Mouse (Mus musculus) MEL (cell line): ENCODE data around the gene Ucn2. TPM values are rescaled to one million over a fixed set of nuclear protein-coding genes. Genes with fewer than 3 reads are reported as not detected.

Source experiments
- DNase-seq: peaks from one replicate; pipeline ENCODE4 v3.0.0; 2011; ENCODE audit warnings: low read depth, low spot score
- H3K27ac ChIP-seq: 2 replicates; pipeline ENCODE4 v1.5.1; 2012; ENCODE audit warnings: low read depth, mild to moderate bottlenecking, control low read depth, low read length, moderate library complexity; ENCODE audit not compliant: control insufficient read depth
- H3K27me3 ChIP-seq, 2 experiments: fragments of 150-350 bp in 1 of 2; sonication (generic) in 1 of 2; 2 replicates each; pipeline ENCODE4 v1.6.1; 2012; ENCODE audit warnings: low read length in 2 of 2, mild to moderate bottlenecking in 2 of 2, improper control_type of control experiment in 1 of 2, moderate library complexity in 1 of 2; ENCODE audit not compliant: insufficient read depth in 2 of 2, control insufficient read depth in 1 of 2
- H3K36me3 ChIP-seq, 2 experiments: 2 replicates each; pipeline ENCODE4 v1.6.1; 2012 to 2014; ENCODE audit warnings: low read length in 2 of 2, improper control_type of control experiment in 1 of 2, inconsistent platforms in 1 of 2, mild to moderate bottlenecking in 1 of 2; ENCODE audit not compliant: insufficient read depth in 2 of 2, control insufficient read depth in 1 of 2
- H3K4me1 ChIP-seq, 2 experiments: fragments of 150-350 bp in 1 of 2; sonication (generic) in 1 of 2; 2 replicates each; pipeline ENCODE4 v1.6.1; 2012; ENCODE audit warnings: low read length in 2 of 2, improper control_type of control experiment in 1 of 2, mild to moderate bottlenecking in 1 of 2; ENCODE audit not compliant: insufficient read depth in 2 of 2, control insufficient read depth in 1 of 2
- H3K4me3 ChIP-seq, 2 experiments: fragments of 150-350 bp in 1 of 2; sonication (generic) in 1 of 2; 2 replicates each; pipeline ENCODE4 v1.5.1; 2012; ENCODE audit warnings: low read depth in 2 of 2, low read length in 2 of 2, mild to moderate bottlenecking in 2 of 2, moderate library complexity in 2 of 2, control low read depth in 1 of 2, improper control_type of control experiment in 1 of 2; ENCODE audit not compliant: control insufficient read depth in 1 of 2, insufficient read depth in 1 of 2
- H3K79me2 ChIP-seq: 2 replicates; pipeline ENCODE4 v1.6.1; 2012; ENCODE audit warnings: mild to moderate bottlenecking, low read length, moderate library complexity; ENCODE audit not compliant: control insufficient read depth, poor library complexity, insufficient read depth
- H3K9ac ChIP-seq: 2 replicates; pipeline ENCODE4 v1.6.1; 2012; ENCODE audit warnings: low read depth, mild to moderate bottlenecking, control low read depth, low read length, moderate library complexity; ENCODE audit not compliant: control insufficient read depth, poor library complexity, severe bottlenecking
- H3K9me3 ChIP-seq: fragments of 150-350 bp; sonication (generic); replicated peaks from 2 replicates; pipeline ENCODE4 v1.6.1; 2012; ENCODE audit warnings: mild to moderate bottlenecking, low read length, improper control_type of control experiment, moderate library complexity; ENCODE audit not compliant: insufficient read depth
- BHLHE40 ChIP-seq: IDR thresholded peaks from 2 replicates; pipeline ENCODE4 v1.6.1; 2012; ENCODE audit warnings: low read depth, mild to moderate bottlenecking, inconsistent platforms, low read length, improper control_type of control experiment, borderline replicate concordance
- CTCF ChIP-seq, 3 experiments: IDR thresholded peaks in 2 of 3; conservative IDR thresholded peaks in 1 of 3; 2 replicates each; pipeline ENCODE4 v1.5.1; 2011 to 2012; ENCODE audit warnings: low read length in 3 of 3, low read depth in 2 of 3, mild to moderate bottlenecking in 2 of 3, improper control_type of control experiment in 1 of 3, inconsistent platforms in 1 of 3, mixed read lengths in 1 of 3, moderate library complexity in 1 of 3; ENCODE audit not compliant: control insufficient read depth in 1 of 3, insufficient read depth in 1 of 3, poor library complexity in 1 of 3, severe bottlenecking in 1 of 3
- ETS1 ChIP-seq: IDR thresholded peaks from 2 replicates; pipeline ENCODE4 v1.6.1; 2012; ENCODE audit warnings: low read depth, mild to moderate bottlenecking, inconsistent platforms, low read length, improper control_type of control experiment, moderate library complexity
- GABPA ChIP-seq: IDR thresholded peaks from 2 replicates; pipeline ENCODE4 v1.6.1; 2012; ENCODE audit warnings: low read depth, mild to moderate bottlenecking, inconsistent platforms, low read length, improper control_type of control experiment, moderate library complexity
- HCFC1 ChIP-seq: IDR thresholded peaks from 2 replicates; pipeline ENCODE4 v1.6.1; 2012; ENCODE audit warnings: low read depth, mild to moderate bottlenecking, inconsistent platforms, low read length, improper control_type of control experiment, moderate library complexity
- MAFK ChIP-seq: IDR thresholded peaks from 2 replicates; pipeline ENCODE4 v1.6.1; 2011; ENCODE audit warnings: low read depth, mild to moderate bottlenecking, low read length, improper control_type of control experiment, borderline replicate concordance
- MAZ ChIP-seq: IDR thresholded peaks from 2 replicates; pipeline ENCODE4 v1.6.1; 2012; ENCODE audit warnings: low read depth, mild to moderate bottlenecking, inconsistent platforms, low read length, improper control_type of control experiment
- MEF2A ChIP-seq: IDR thresholded peaks from 2 replicates; pipeline ENCODE4 v1.6.1; 2014; ENCODE audit warnings: low read depth, mild to moderate bottlenecking, inconsistent platforms, low read length, improper control_type of control experiment; ENCODE audit not compliant: poor library complexity, insufficient replicate concordance, severe bottlenecking; ENCODE audit errors: extremely low read depth
- MYB ChIP-seq: IDR thresholded peaks from 2 replicates; pipeline ENCODE4 v1.6.1; 2011; ENCODE audit warnings: mild to moderate bottlenecking, low read depth, low read length, improper control_type of control experiment
- MYC ChIP-seq: IDR thresholded peaks from 2 replicates; pipeline ENCODE4 v1.6.1; 2011; ENCODE audit warnings: low read depth, mild to moderate bottlenecking, low read length, improper control_type of control experiment, moderate library complexity
- NELFE ChIP-seq: IDR thresholded peaks from 2 replicates; pipeline ENCODE4 v1.6.1; 2011; ENCODE audit warnings: low read depth, low read length, improper control_type of control experiment
- POLR2A ChIP-seq, 2 experiments: IDR thresholded peaks; 2 replicates each; pipeline ENCODE4 v1.6.1; 2011 to 2012; ENCODE audit warnings: low read length in 2 of 2, mild to moderate bottlenecking in 2 of 2, control low read depth in 1 of 2, improper control_type of control experiment in 1 of 2, low read depth in 1 of 2, moderate library complexity in 1 of 2; ENCODE audit not compliant: control insufficient read depth in 1 of 2, insufficient read depth in 1 of 2, poor library complexity in 1 of 2
- POLR2AphosphoS2 ChIP-seq: IDR thresholded peaks from 2 replicates; pipeline ENCODE4 v1.6.1; 2011; ENCODE audit warnings: low read length, improper control_type of control experiment
- RCOR1 ChIP-seq: IDR thresholded peaks from 2 replicates; pipeline ENCODE4 v1.6.1; 2012; ENCODE audit warnings: low read depth, mild to moderate bottlenecking, inconsistent platforms, low read length, improper control_type of control experiment
- SMC3 ChIP-seq: IDR thresholded peaks from 2 replicates; pipeline ENCODE4 v1.6.1; 2011; ENCODE audit warnings: low read depth, low read length, improper control_type of control experiment
- TAL1 ChIP-seq: IDR thresholded peaks from 2 replicates; pipeline ENCODE4 v1.6.1; 2012; ENCODE audit warnings: mild to moderate bottlenecking, inconsistent platforms, low read length, moderate library complexity, mixed read lengths
- TBP ChIP-seq: IDR thresholded peaks from 2 replicates; pipeline ENCODE4 v1.8.0; 2011; ENCODE audit warnings: low read depth, low read length, improper control_type of control experiment
- UBTF ChIP-seq: IDR thresholded peaks from 2 replicates; pipeline ENCODE4 v1.6.1; 2012; ENCODE audit warnings: low read depth, mild to moderate bottlenecking, inconsistent platforms, low read length, improper control_type of control experiment, moderate library complexity, borderline replicate concordance; ENCODE audit not compliant: insufficient read depth
- ZC3H11A ChIP-seq: IDR thresholded peaks from 2 replicates; pipeline ENCODE4 v1.6.1; 2012; ENCODE audit warnings: low read depth, mild to moderate bottlenecking, inconsistent platforms, low read length, improper control_type of control experiment
- ZKSCAN1 ChIP-seq: IDR thresholded peaks from 2 replicates; pipeline ENCODE4 v1.6.1; 2012; ENCODE audit warnings: low read depth, mild to moderate bottlenecking, inconsistent platforms, low read length, improper control_type of control experiment, moderate library complexity
- polyA plus RNA-seq, 2 experiments: library from polyadenylated mRNA; stranded (reverse) in 1 of 2; unstranded in 1 of 2; fragments of >175 nt in 1 of 2; fragments of >200 nt in 1 of 2; gene quantifications; 2 replicates each; pipeline versions ENCODE4 v1.2.1 to v1.2.4; 2012; ENCODE audit warnings: low replicate concordance in 2 of 2, low read depth in 1 of 2; ENCODE audit not compliant: insufficient read length in 2 of 2, insufficient read depth in 1 of 2, missing spikeins in 1 of 2
- total RNA-seq: library from RNA; depleted of rRNA; stranded (reverse); fragments of 300-350 nt; gene quantifications from 2 replicates; pipeline ENCODE4 v1.2.3, GENCODE M21; 2012

Ucn2 gene
- total and polyA plus RNA-seq, 3 experiments: 0.12 to 0.19 TPM; not detected in 1

DNA sequence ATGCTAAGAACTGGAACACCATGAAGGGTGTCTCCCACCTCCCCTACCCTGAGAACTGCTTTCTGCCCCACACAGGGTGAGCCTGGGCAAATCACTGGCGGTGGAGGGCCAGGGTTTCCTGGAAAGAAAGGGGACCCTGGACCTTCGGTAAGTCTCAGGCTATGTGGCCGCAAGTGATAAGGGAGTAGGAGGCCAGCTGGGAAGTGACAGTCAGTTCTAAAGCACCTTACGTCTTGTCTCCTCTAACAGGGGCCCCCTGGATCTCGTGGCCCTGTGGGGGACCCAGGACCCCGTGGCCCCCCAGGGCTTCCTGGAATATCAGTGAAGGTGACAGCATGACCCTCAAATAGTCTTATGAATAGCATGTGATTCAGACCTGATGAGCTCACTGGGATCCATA, 21.5 kb upstream of the Ucn2 start:
- no peak overlapping the region for H3K27ac ChIP-seq
- no peaks in the 10 kb centered on the region for H3K79me2 ChIP-seq
- TF ChIP-seq NELFE (no peak), HCFC1 (no peak), POLR2A (IDR thresholded peaks at IDR 0.05; ENCODE audit: control insufficient read depth in 1 of 2, insufficient read depth in 1 of 2, low read depth in 1 of 2, low read length in 2 of 2, poor library complexity in 1 of 2) (no peak), BHLHE40 (no peak), MAFK (no peak), ZKSCAN1 (no peak), TBP (no peak), TAL1 (no peak), MAZ (no peak)
- TF ChIP-seq, all 39 proteins: peak for 0
- Histone ChIP-seq H3K9ac (no peak overlapping the region), H3K9me3 (no peaks in the 10 kb centered on the region), H3K27me3 (no peaks in the 10 kb centered on the region), H3K4me3 (no peak overlapping the region), H3K4me1 (no peaks in the 10 kb centered on the region), H3K36me3 (no peaks in the 10 kb centered on the region)
- DNase-seq: no peak

DNA sequence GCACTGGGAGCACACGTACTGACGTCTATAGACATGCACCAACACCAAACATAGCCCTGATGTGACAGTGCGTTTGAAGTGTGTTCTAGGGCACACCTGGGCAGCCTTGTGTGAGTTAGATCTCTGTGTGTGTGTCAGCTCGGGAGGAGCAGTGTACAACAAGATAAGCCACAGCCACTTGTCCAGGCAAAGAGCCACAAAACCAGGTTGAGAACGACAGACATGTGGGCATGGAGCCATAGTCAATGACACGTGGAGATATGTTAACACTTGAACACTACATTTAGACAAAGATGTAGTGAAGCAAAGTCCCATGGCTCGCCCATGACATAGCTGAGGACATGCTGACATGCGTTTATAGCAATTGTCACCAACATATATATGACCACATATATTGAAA, 15.2 kb upstream of the Ucn2 start:
- Histone ChIP-seq H3K9me3 (no peaks in the 10 kb centered on the region), H3K4me1 (no peaks in the 10 kb centered on the region), H3K27ac (no peak overlapping the region), H3K79me2 (no peaks in the 10 kb centered on the region), H3K4me3 (no peak overlapping the region), H3K9ac (no peak overlapping the region), H3K27me3 (no peaks in the 10 kb centered on the region), H3K36me3 (no peaks in the 10 kb centered on the region)
- DNase-seq: no peak
- TF ChIP-seq ETS1: no peak
- TF ChIP-seq POLR2AphosphoS2: no peak
- no peak for TF ChIP-seq RCOR1
- TF ChIP-seq CTCF (IDR thresholded peaks at IDR 0.05 in 2 of 3, conservative IDR thresholded peaks at IDR 0.05 in 1 of 3; ENCODE audit: control insufficient read depth in 1 of 3, insufficient read depth in 1 of 3, low read depth in 2 of 3, low read length in 3 of 3, poor library complexity in 1 of 3, severe bottlenecking in 1 of 3): no peak
- TF ChIP-seq MYC: no peak
- no peak for TF ChIP-seq NELFE
- TF ChIP-seq GABPA: no peak
- no peak for TF ChIP-seq ZC3H11A
- TF ChIP-seq TBP: no peak
- TF ChIP-seq POLR2A (IDR thresholded peaks at IDR 0.05; ENCODE audit: control insufficient read depth in 1 of 2, insufficient read depth in 1 of 2, low read depth in 1 of 2, low read length in 2 of 2, poor library complexity in 1 of 2): no peak
- TF ChIP-seq MAZ: no peak
- TF ChIP-seq MEF2A: no peak
- no peak for TF ChIP-seq UBTF
- TF ChIP-seq SMC3: no peak
- no peak for TF ChIP-seq MYB
